Mouse (Mus musculus) heart, embryonic 15.5 days (tissue): ENCODE results near the gene Rapgef3. TPM values are rescaled to one million over a fixed set of nuclear protein-coding genes. Genes with fewer than 3 reads are reported as not detected.
A peak's percentile ranks its signal among the peaks of the same experiment; 100 is the strongest.

ENCODE experiments used
- ATAC-seq: fragments of 200-750 bp; cut with Nextera tagmentation; replicated peaks from 2 replicates; pipeline ENCODE4 v1.8.0; 2017; ENCODE audit warnings: low read depth, moderate TSS enrichment; ENCODE audit not compliant: insufficient number of reproducible peaks, insufficient read depth, low FRiP score
- H3K27ac ChIP-seq: fragments of 300-500 bp; sonication (generic); 2 replicates; pipeline ENCODE4 v1.5.1; 2015; ENCODE audit warnings: mild to moderate bottlenecking, inconsistent platforms
- H3K27me3 ChIP-seq: fragments of 300-500 bp; sonication (generic); 2 replicates; pipeline ENCODE4 v1.6.1; 2015; ENCODE audit warnings: inconsistent platforms
- H3K36me3 ChIP-seq: fragments of 300-500 bp; sonication (generic); 2 replicates; pipeline ENCODE4 v1.6.1; 2015; ENCODE audit warnings: mild to moderate bottlenecking, inconsistent platforms
- H3K4me1 ChIP-seq: fragments of 300-500 bp; sonication (generic); replicated peaks from 2 replicates; pipeline ENCODE4 v1.6.1; 2015; ENCODE audit warnings: inconsistent platforms
- H3K4me2 ChIP-seq: fragments of 300-500 bp; sonication (generic); 2 replicates; pipeline ENCODE4 v1.6.1; 2015; ENCODE audit warnings: inconsistent platforms, mild to moderate bottlenecking, moderate library complexity
- H3K4me3 ChIP-seq: fragments of 300-500 bp; sonication (generic); 2 replicates; pipeline ENCODE4 v1.5.1; 2015; ENCODE audit warnings: mild to moderate bottlenecking, inconsistent platforms
- H3K9ac ChIP-seq: fragments of 300-500 bp; sonication (generic); 2 replicates; pipeline ENCODE4 v1.6.1; 2015; ENCODE audit warnings: mild to moderate bottlenecking, inconsistent platforms
- H3K9me3 ChIP-seq: fragments of 300-500 bp; sonication (generic); replicated peaks from 2 replicates; pipeline ENCODE4 v1.6.1; 2016; ENCODE audit warnings: inconsistent platforms
- WGBS: fragments of 180-500 bp; shearing (Covaris S2); methylation state at CpG from one replicate; pipeline ENCODE4 v1.1.7; 2015; ENCODE audit warnings: mixed read lengths; 5-methylcytosine and 5-hydroxymethylcytosine counted together
- polyA plus RNA-seq: library from polyadenylated mRNA; unstranded; fragments of >200 nt; fragmentation: Nextera tagmentation; extraction: Ambion mirVana; gene quantifications from 2 replicates; pipeline ENCODE4 v1.2.1, GENCODE M21; 2015

Gene Rapgef3
- polyA plus RNA-seq, 1 experiment from 2014 or later: 20.0 TPM

DNA sequence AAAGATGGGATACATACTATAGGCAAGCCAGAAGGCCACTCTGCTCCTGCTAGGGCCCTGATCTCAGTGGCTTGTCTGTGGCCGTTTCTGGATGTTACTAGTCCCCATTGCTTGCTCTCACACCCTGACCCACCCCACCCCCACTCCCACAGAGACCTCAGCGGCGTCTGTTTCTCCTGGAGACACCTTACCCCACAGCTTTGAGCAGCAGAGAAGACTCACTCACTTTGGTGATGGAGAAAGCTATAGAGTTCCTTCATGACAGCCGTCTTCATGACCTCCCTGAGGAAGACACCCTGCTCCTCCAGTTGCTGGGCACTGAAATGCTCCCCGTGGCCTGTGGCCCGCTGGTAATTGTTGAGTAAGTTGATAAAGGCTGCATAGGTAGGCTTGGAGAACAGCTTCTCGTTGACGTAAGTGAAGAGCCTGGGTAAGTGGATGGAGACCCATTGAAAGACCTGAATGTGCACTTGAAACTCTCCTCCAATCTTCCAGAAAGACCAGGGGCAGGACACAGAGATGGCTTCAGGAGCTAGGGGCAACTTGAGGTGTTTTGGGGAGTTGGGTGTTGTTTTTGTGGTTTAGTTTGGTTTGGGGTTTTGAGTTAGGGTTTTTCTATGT, 49.1 kb downstream of the Rapgef3 start:
- H3K36me3 ChIP-seq: no peaks in the 10 kb centered on the region
- no peaks in the 10 kb centered on the region for H3K9me3 ChIP-seq
- H3K27ac ChIP-seq: no peak overlapping the region
- no peak for ATAC-seq
- H3K4me2 ChIP-seq: no peak overlapping the region
- no peak overlapping the region for H3K4me3 ChIP-seq
- WGBS: 78% methylated on average over 8 of the region's 8 CpGs
- H3K9ac ChIP-seq: no peak overlapping the region
- peaks cover 22% of the 10 kb centered on the region for H3K4me1 ChIP-seq
- H3K27me3 ChIP-seq: no peaks in the 10 kb centered on the region

- WGBS: 24% methylated on average over 12 of the region's 12 CpGs
- no peak overlapping the region for H3K4me2 ChIP-seq
- H3K9me3 ChIP-seq: no peaks in the 10 kb centered on the region
- H3K27ac ChIP-seq: no peak overlapping the region
- no peaks in the 10 kb centered on the region for H3K27me3 ChIP-seq
- peaks cover 23% of the 10 kb centered on the region for H3K4me1 ChIP-seq
- H3K4me3 ChIP-seq: no peak overlapping the region
- no peak overlapping the region for H3K9ac ChIP-seq
- peak; percentile 39; the same call in 1 of the 2 replicates for ATAC-seq
- H3K36me3 ChIP-seq: no peaks in the 10 kb centered on the region
Observed at GRCm38 (mm10) chr15:97717861-97718534, 49.8 kb downstream of the Rapgef3 start.

GRCm38 (mm10) chr15:97716782-97717181, 51.0 kb downstream of the Rapgef3 start:
- Histone ChIP-seq H3K27me3 (no peaks in the 10 kb centered on the region), H3K27ac (no peak overlapping the region), H3K4me2 (no peak overlapping the region), H3K4me1 (peaks cover 23% of the 10 kb centered on the region), H3K9me3 (no peaks in the 10 kb centered on the region), H3K36me3 (no peaks in the 10 kb centered on the region), H3K9ac (no peak overlapping the region), H3K4me3 (no peak overlapping the region)
- 63% methylated on average over 11 of the region's 11 CpGs for WGBS
- ATAC-seq: no peak

DNA sequence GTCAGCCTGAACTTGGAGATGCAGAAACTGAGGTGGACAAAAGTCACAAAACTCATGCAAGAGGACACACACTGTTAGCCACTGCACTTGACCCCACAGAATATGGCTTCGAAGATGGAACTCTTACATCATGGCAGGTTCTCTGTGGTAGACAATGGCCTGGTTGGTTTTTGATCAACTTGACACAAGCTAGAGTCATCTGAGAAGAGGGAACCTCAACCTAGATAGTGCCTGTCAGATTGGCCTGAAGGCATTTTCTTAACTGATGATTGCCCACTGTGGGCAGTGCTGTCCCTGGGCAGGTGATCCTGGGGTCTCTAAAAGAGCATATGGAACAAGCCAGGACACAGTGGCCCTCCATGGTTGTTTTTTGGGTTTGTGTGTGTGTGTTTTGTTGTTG, 52.0 kb downstream of the Rapgef3 start:
- no peak overlapping the region for H3K4me2 ChIP-seq
- H3K9ac ChIP-seq: no peak overlapping the region
- H3K36me3 ChIP-seq: no peaks in the 10 kb centered on the region
- H3K27ac ChIP-seq: no peak overlapping the region
- ATAC-seq: no peak
- WGBS: 91% methylated on average over 1 of the region's 1 CpGs
- H3K9me3 ChIP-seq: no peaks in the 10 kb centered on the region
- H3K27me3 ChIP-seq: no peaks in the 10 kb centered on the region
- H3K4me1 ChIP-seq: peaks cover 23% of the 10 kb centered on the region
- no peak overlapping the region for H3K4me3 ChIP-seq

DNA sequence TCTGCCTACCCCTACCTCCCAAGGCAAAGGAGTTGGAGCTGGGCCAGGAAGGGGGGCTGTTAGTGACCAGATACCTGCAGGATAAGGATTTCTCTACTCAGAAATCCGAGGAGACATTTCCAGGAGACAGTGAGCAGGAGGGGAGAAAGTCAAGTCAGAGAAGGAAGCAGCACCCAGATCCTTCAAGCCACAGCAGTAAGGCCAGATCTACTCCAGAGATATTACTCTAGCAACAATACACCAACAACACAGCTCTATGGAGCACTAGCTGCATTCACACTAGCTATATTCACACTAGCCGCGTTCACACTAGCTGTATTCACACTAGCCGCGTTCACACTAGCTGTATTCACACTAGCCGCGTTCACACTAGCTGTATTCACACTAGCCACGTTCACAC, 52.7 kb downstream of the Rapgef3 start:
- H3K9ac ChIP-seq: no peak overlapping the region
- H3K4me3 ChIP-seq: no peak overlapping the region
- H3K36me3 ChIP-seq: no peaks in the 10 kb centered on the region
- no peaks in the 10 kb centered on the region for H3K27me3 ChIP-seq
- 91% methylated on average over 8 of the region's 8 CpGs for WGBS
- ATAC-seq: no peak
- no peak overlapping the region for H3K27ac ChIP-seq
- H3K4me2 ChIP-seq: no peak overlapping the region
- H3K4me1 ChIP-seq: peaks cover 17% of the 10 kb centered on the region
- H3K9me3 ChIP-seq: no peaks in the 10 kb centered on the region

DNA sequence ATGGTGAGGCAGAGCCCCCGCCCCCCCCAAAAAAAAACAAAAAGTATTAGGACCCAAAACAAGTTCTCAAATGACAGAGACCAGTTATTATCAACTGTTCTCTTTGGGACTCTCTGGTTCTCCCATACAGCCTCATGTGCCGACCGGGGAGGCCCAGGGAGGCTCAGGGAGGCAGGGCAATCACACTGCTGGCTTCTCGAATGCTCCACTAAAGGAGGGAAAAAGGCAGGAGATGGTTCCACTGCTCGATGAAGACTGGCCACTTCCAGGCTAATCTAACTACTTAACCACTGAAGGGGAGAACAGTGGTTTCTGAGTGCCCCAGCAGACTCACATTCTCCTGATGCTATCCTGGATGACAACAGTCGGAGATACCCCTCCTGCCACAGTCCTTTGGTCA, 55.2 kb downstream of the Rapgef3 start:
- Histone ChIP-seq H3K4me1 (peaks cover 5% of the 10 kb centered on the region), H3K4me3 (no peak overlapping the region), H3K4me2 (no peak overlapping the region), H3K27me3 (no peaks in the 10 kb centered on the region), H3K36me3 (no peaks in the 10 kb centered on the region), H3K27ac (no peak overlapping the region), H3K9ac (no peak overlapping the region), H3K9me3 (no peaks in the 10 kb centered on the region)
- WGBS: 62% methylated on average over 6 of the region's 6 CpGs
- ATAC-seq: no peak

GRCm38 (mm10) chr15:97710906-97711305, 56.9 kb downstream of the Rapgef3 start:
- no peaks in the 10 kb centered on the region for H3K9me3 ChIP-seq
- H3K4me1 ChIP-seq: peaks cover 6% of the 10 kb centered on the region; the same call in 1 of the 2 replicates
- no peak overlapping the region for H3K4me3 ChIP-seq
- no peaks in the 10 kb centered on the region for H3K27me3 ChIP-seq
- no peak overlapping the region for H3K9ac ChIP-seq
- no peaks in the 10 kb centered on the region for H3K36me3 ChIP-seq
- no peak overlapping the region for H3K27ac ChIP-seq
- ATAC-seq: no peak
- no peak overlapping the region for H3K4me2 ChIP-seq
- 72% methylated on average over 6 of the region's 6 CpGs for WGBS

GRCm38 (mm10) chr15:97705211-97706050, 62.3 kb downstream of the Rapgef3 start, which contains the start of gene Rpap3:
Gene Rpap3 (minus strand): TSS chr15:97705825.
- Histone ChIP-seq H3K9me3 (no peaks in the 10 kb centered on the region), H3K9ac (peak within 1 kb of the TSS; percentile 92), H3K4me2 (peak within 1 kb of the TSS; percentile 77), H3K36me3 (peaks cover 12% of the 10 kb centered on the region), H3K4me3 (peak within 1 kb of the TSS; percentile 94), H3K27ac (peak within 1 kb of the TSS; percentile 57; the same call in 1 of the 2 replicates), H3K4me1 (peaks cover 8% of the 10 kb centered on the region), H3K27me3 (no peaks in the 10 kb centered on the region)
- WGBS: under 1% methylated on average over 71 of the region's 71 CpGs
- peak; percentile 88 for ATAC-seq

- WGBS: 83% methylated on average over 10 of the region's 10 CpGs
- Histone ChIP-seq H3K9me3 (no peaks in the 10 kb centered on the region), H3K36me3 (peaks cover 75% of the 10 kb centered on the region), H3K27ac (no peak overlapping the region), H3K9ac (no peak overlapping the region), H3K4me2 (no peak overlapping the region), H3K4me1 (no peaks in the 10 kb centered on the region), H3K4me3 (no peak overlapping the region), H3K27me3 (no peaks in the 10 kb centered on the region)
- ATAC-seq: no peak
Observed at GRCm38 (mm10) chr15:97696616-97697015, 71.2 kb downstream of the Rapgef3 start.
